Mouse (Mus musculus) lung, postnatal 4 days (tissue): ENCODE data around the gene Slc35c1.
A peak's percentile ranks its signal among the peaks of the same experiment; 100 is the strongest.

Experiments used
- DNase-seq, 2 experiments: peaks; one replicate each; pipeline ENCODE4 v3.0.0; 2021

The Slc35c1 gene

DNA sequence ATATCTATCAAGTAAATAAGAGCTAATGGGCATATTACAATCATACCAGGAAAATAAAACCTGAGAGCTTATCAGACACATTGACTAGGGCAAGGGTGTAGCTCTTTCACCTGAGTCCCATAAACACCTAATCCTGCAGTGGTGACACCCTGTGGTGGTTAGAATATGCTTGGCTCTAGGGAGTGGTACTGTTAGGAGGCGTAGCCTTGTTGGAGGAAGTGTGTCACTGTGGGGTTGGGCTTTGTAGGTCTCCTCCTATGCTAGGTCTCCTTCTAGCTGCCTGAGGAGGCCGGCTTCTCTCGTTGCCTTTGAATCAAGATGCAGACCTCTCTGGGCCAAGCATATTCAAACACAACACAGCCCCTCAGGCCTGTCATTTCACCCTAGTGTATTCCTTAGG, 14.6 kb upstream of the Slc35c1 start:
- no peak for DNase-seq

DNA sequence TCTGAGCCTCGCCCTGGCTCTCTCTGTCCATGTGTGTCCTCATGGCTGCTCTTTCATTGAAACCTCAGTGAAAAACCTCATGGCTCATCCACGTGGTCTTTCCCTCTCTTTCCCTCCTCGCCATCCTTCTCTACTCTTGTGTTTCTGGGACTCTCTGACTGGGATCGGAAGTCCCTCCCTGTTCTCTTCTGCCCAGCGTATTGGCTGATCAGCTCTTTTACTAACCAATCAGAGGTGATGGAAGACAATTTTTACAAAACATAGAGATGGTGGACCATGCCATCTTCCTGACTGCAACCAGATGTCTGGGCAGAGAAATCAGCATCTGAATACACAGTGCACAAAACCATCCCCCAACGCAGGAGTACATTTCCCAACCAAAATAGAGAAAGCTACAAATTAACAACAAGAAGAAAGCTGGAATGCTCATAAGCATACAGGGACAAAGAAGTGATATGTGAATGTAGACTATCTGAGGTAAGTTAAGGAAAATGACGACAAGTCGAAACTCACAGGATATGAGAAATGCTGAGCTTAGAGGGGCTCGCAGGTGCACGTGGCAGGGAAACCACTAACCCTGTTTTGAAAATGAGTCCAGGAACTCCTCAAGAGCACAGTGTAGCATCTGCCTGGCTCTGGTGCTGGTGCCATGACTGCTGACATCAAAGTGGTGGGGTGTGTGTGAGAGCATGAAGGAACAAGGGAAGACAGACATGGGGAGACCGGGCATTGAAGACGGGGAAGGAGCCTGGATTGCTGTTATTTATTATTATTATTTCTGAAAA, 11.7 kb upstream of the Slc35c1 start:
- no peak for DNase-seq

DNA sequence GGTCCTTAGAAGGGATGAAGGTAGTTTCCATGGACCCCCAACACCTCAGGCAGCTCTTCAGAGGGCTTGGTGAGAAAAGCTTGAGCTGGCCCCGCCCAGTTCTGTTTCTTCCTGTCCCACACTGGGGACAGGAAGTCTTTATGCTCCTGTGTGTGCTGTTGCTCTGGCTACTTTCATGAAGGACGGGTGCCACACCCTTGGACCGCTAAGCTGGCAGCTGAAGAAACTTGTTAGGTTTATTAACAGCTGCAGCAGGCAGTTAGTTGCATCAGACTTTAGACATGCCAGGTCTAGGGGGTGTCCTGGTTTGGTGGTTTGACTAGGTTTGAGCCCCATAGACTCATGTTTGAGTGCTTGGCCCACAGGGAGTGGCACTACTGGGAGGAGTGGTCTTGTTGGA, 4.4 kb upstream of the Slc35c1 start:
- no peak for DNase-seq

DNA sequence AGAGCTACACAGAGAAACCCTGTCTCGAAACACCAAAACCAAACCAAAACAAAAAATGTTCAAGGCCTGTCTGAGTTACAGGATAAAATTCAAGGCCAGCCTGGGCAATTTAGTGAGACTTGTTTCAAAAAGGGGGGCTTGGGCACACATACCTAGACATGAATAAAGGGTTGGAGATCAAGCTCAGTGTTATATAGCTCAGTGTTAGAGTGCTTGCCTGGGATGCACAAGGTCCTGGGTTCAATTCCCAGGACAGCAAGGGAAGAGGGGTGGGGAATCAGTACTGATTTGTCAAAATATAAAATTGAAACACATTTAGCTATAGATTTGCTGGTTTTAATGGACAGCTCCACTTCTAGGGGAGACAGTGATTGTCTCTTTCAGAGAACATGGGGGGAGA, 877 bp upstream of the Slc35c1 start:
- no peak for DNase-seq

DNA sequence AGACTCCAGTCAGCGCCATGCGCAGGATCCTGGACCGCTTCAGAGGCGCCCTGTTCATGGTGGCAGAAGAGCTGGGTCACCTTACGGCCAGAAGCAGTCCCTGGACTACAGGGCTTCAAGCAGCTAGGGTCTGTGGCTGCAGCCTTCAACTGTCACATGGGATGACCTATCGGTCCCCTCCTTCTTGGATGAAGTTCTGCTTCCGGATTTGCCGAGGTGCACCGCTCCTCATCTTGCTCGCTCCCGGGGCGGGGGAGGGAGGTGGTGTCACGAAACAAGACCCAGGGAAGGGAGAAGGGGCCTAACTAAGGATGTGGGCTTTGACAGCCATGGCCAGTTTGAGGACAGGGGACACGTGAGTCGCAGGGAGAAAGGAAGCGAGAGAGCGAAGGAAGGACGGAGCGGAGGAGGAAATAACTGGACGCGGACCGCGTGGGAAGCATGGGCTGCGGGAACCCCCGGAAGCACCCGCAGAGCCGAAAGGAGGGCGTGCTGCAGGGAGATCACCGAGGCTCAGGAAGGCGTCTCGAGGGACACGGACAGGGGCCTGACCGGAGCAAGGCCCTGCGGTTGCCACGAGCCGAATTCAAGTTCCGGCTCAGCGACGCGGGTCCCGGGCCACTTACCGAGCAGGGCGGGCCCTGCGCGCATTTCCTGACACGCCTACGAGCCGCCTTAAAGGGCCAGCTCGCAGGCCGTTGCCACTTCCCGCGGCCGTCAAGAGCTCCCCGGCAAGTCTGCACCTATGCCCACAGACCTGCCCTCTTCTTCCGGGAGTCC, 1.0 kb downstream of the Slc35c1 start:
- DNase-seq = peak; percentile 86 to 88

DNA sequence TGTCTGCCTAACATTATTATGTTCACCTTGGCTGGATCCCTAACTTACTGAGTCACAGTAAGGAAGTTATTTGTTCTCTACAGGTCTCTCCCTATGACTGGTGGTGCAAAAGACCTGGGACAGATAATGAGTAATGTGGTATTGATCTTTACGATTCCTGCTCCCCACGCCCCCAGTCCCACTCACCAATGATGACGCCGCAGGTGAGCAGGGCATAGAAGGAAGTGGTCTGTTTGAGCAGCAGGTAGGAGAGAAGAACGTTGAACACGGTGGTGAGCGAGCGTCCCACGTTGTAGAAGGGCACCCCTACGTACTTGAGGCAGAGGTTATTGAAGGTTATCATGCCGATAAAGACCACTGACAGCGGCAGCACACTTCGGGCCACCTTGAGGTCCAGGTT, 1.9 kb downstream of the Slc35c1 start:
- no peak for DNase-seq

DNA sequence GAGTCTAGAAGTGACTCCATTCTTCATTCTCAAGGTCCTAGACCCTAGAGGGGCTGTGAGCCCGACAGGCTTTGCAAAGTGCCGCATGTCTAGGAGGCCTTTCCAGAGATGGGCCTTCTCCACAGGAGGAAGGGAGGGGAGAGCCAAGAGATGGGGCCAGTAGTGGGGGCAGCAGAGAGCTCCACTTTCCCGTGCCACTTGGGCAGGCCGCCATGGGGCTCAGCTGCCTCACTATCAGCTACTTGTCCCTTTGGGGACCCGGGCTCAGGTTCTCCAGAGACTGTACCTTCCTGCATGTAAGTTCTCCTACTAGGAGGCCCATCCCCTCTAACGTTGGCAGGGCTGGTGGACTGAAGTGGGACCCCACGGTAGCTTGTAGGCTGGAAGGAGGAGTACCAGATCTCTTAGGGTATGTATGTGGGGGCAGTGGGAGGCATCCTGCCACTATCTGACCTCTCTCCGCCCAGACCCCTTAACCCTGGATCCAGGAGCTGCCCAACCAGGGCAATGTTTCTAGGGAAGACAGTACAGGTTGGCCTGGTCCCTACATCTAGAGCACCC, 3.3 kb downstream of the Slc35c1 start:
- DNase-seq = peak in 1 of 2 experiments; percentile 35

DNA sequence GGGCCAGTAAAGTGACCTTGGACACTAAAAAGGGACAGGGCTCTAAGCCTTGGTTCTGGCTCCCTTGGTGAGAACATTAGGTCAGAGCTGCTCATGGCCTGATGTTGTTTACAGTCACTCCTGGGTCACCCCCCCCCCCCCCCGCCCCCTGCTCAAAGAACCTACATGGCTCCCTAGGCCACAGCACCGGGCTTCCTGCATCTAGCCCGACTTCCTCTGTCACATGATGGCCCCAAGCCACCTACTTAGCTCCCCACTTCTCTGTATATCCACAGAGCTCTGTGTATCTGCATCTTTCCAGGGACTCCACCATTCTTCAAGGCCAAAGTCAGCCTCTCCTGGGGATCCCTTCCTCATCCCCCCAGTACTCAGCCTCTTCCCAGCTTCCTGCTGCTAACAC, 4.6 kb downstream of the Slc35c1 start:
- no peak for DNase-seq

DNA sequence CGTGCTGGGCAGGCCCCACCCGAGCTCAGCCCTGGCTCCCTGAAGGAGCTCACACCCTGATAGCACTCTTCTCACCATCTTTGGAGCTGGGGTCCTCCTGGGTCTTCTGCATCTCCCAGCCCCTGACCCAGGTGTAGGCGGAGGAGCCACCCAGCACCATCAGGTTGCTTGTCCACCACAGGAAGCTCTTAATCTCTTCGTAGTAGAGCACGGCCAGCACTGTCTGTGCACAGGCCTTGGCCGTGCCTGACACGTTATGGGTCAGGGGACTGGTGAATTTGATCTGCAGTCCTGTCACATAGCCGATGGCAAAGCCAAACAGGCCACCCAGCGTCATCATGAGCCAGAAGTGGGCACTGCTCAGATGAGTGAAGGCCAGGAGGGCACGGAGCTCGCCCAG, 6.2 kb downstream of the Slc35c1 start:
- no peak for DNase-seq

DNA sequence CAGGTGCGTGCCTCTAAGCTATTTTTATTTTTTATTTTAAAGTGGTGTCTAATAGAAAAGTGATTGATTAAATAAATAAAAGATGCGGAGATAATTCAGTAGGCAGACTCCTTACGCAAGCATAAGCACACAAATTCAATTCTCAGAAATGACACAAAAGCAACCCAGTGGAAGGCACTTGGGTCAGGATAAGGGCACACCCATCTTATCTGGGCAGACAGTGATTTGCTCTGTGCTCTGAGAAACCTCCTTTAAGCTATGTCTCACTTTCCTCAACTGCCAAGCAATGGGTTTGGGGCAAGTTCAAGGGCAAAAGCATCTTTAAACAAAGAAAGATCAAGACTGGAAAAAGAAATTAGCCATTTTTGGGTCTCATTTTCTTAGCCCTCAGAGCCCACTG, 9.2 kb downstream of the Slc35c1 start:
- DNase-seq = no peak

DNA sequence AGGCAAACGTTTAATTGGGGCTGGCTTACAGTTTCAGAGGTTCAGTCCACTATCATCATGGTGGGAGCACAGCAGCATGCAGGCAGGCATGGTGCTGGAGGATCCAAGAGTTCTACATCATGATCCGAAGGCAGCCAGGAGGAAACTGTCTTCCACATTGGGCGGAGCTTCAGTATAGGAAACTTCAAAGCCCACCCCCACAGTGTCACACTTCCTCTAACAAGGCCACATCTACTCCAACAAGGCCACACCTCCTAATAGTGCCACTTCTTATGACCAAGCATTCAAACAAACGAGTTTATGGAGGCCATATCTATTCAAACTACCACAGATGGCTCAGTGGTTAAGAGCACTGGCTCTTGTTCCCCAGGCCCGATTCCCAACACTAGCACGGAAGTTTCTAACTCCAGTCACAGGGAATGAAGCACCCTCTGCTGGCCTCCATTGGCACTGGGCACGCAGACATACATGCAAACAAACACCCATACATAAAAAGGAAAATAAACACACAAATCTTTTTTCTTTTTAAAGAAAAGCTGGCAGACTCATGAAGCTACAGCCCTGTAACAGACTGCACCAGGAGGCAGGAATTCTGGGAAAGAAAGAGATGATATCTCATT, 13.1 kb downstream of the Slc35c1 start:
- no peak for DNase-seq

DNA sequence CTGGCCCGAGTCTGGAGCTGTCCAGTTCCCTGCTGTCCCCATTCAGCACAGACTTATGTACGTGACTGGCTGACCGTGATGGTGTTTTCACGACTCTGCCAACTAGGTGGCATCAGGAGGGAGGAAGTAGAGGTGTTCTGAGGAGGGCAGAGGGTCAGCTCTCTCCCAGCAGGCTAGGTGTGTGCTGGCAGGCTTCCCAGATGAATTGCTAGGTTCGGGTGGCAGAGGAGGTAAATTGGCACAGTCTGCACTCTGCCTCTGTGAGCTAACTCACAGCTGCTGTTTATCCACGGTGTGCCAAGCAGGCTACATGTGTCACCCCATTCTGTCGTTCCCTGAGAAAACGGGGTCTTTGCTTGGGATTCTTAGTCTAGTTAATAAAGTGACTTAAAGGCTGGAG, 13.7 kb downstream of the Slc35c1 start:
- peak in 1 of 2 experiments; percentile 32 for DNase-seq

DNA sequence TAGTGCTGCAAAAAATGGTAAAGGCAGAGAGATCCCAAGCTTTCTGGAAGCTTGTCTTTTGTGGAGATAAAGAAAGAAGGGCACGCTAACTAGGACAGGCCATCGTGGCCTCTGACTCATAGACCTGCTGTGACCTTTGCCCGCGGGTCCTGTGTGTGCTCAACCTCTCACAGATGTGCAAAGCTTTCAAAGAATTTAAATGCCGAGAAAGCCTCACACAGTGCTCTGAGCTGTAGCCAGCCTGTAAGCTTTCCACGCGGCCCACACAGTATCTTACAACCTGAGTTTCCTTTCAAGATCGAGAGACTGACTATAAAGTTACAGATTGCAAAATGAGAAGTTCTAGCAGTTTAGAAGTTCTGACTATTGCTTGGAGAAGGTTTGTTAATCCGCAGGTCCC, 14.4 kb downstream of the Slc35c1 start:
- DNase-seq = no peak

DNA sequence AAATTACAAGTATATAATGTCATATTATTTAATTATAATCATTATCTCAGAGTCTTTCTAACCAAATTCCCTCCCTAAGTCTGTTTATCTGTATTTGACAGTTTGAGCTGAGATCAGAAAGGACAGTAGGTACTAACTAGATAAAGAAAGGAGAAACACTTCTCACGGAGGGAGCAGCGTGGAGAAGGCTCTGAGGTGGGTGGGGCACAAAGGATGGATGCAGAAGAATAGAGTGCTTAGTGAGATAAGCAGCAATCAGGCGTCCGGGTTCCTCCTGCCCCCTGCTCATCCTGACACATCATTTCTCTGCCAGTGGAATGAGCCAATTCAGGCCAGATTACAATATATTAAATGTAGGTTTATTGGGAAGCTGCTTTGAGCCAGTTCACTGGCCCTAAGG, 16.0 kb downstream of the Slc35c1 start:
- no peak for DNase-seq

DNA sequence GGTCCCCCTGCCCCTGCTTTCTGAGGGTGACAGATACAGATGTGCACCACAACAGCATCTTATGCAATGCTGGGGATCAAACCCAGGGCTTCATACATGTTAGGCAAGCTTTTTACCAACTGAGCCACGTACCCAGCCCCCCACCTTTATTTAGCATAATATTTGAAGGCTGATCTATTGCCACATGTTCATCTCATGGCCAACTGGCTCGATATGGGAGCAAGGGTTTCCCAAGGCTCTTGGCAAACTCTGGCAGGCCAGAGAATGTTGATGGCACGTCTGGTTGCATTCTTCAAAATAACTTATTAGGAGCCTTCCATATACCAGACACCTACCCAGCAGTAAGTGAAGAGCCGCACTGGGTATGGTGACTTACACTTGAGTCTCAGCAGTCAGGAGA, 17.0 kb downstream of the Slc35c1 start:
- DNase-seq = no peak

DNA sequence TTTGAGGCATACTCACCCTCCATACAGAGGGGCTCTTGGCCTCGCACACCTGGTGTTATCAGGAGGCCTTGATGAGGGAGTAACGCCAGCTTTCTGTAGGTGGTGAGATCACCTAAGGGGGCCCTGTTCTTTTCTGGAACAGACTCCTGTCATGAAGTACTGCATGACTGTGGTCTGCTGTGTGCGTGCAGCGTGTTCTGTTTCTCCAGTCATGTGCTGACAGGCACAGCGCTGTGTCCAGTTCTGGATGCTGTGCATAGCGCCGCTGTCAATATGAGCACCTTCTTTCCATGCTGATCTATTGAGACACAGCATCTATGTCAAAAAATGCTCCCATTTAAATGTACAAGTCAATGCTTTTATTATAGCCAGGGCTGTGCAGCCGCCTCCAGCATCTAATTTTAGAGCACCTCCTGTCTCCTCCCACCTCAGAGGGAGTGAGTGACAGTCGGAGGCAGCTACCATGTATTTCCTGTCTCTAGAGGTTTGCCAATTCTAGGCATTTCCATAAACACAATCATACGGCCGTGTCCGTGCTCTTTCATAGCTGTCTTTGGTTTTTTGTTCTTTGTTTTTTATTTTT, 17.8 kb downstream of the Slc35c1 start:
- DNase-seq = no peak

DNA sequence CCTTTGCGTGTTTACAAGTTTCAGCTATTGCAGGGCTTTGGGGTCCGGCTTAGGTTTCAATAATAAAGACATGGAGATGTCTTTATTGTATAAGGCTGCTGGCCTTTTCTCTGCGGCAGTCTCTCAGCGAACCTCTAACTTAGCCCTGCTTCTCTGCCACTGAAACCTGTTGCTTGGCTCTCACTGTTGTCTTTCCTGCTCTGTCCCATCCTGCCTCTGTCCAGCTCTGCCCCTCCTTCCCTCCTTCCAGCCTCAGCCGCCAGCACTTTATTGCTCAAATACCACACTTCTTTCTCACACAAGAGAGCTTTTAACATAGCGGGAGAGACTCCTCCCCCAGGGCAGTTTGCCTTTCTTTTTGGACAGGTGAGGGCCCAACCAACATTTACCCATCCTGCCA, 19.9 kb downstream of the Slc35c1 start:
- DNase-seq = no peak

DNA sequence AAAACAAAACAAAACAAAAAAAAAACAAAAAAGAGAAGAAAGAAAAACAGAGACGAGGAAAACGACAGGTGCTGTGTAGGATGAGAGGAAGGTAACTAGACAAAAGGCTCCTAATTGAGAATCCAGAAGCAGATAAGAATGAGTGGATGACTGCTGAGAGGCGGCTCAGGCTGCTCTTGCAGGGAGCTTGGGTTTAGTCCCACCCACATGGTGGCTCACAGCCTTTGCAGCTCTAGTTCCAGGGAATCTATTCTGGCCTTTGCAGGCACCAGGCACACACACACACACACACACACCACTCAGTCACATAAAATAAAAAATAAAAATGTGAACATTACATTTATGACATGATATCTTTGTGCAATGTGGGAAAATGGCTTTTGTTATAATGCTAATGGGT, 21.8 kb downstream of the Slc35c1 start:
- DNase-seq = no peak

DNA sequence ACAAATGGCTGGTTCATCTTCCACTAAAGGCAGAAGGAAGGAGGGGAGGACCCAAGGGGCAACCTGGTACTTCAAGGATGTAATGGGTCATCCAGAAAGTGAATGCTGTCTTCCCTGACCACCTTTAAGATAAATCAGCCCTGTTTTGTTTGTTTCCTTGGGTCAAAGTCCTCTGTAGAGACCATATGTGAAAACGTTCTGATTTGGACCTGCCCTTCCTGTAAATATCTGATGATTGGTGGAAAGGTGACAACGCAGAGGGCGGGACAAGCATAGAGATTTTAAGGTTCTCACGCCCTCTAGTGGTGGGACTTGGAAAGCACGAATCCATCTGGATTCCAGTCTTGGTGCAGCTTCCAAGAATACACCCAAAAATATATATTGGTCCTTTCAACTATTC, 22.5 kb downstream of the Slc35c1 start:
- DNase-seq = peak; percentile 59 to 87

DNA sequence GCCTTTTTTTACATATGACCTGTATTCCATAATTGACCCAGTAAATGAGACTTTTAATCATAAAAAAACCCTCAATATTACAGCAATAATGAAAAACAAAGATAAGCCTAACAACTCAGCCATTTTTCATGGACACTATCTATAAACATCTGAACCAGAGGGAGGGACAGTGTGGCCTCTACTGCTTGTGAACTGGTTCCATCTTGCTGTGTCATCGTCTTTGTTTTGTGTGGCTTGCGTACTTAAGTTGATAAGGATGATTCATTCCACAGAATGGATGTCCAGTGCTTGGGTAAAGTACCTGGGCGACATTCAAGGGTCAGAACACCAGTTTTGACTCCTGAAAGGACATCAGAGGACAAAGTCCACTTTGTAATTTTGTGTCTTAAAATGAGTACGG, 23.0 kb downstream of the Slc35c1 start:
- no peak for DNase-seq

DNA sequence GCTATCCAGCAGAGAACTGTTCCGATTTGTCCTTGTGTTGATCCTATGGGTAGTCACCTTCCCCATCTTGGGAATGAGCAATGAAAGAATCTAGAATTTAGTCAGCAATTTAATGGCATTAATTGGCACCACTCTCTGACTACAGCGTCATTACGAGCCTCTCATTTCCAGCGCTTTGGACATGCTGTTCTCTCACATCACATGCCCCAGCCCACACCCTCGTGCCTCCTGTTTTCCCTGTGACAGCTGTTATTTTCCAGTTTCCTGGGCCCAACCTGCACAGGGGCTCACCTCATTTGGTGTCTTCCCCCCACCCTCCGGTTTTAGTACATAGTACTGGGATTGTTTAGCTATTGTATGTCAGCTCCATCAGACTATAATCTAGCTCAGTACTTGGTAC, 25.3 kb downstream of the Slc35c1 start:
- no peak for DNase-seq

DNA sequence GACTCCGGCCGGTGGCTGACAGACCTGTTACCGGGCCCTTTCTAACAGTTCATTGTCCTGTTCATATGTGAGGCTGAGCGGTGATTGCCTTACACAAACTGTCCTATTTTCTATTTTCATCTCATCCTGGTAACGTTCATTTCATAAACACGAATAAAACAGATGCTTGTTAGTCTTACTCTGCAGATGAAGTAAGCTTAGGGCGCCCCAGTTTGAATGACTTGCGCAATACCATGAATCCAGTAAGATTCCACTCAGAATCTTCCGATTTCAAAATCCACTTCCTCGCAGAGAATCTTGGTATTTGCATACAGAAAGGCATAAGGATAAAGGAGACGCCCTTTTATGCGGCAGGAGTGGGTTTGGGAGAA, 26.0 kb downstream of the Slc35c1 start:
- DNase-seq = no peak

DNA sequence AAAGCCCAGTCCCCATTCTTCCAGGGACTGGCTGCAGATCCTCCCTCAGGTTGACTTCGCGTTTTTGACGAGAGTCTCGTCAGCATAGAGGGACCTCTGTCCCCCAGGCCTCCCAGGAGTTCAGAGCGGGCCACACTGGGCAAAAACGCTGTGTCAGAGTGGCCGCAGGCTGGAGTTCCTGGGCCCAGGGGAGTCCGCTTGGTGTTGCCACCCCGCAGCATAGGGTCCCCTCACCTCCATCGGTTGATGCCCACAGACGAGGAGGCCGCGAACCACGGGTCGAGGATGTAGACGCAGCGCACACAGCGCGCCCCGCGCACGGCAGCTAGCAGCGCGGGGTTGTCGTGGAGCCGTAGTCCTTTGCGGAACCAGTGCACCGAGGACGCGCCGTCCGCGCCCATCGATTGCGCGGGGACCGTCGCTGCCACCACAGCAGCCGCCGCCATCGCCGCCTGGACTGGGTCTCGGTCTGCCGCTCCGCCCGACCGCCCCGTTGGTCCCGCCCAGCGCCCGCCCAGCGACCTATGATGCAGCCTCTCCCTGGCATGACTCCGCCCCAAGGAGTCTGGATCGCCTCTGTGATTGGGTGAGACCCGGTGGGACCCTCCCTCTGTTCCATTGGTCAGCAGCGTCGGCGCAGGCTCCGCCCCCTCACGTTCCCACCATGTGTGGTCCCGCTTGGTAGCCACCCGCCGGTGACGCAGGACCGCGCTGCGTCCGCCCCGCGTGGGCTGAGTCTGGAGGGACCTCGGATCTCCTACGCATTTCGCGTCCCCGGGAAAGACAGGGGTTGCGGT, 26.6 kb downstream of the Slc35c1 start, which contains the start of gene Cry2:
Gene Cry2 (minus strand): TSS at position 466 of the 797 bp plus-strand sequence.
- peak; percentile 99 for DNase-seq
